Mouse (Mus musculus): ENCODE results near the gene Dlx5. TPM values are rescaled to one million over a fixed set of nuclear protein-coding genes. Genes with fewer than 3 reads are reported as not detected.

The Dlx5 gene
- total and polyA plus RNA-seq, 3 experiments: not detected

DNA sequence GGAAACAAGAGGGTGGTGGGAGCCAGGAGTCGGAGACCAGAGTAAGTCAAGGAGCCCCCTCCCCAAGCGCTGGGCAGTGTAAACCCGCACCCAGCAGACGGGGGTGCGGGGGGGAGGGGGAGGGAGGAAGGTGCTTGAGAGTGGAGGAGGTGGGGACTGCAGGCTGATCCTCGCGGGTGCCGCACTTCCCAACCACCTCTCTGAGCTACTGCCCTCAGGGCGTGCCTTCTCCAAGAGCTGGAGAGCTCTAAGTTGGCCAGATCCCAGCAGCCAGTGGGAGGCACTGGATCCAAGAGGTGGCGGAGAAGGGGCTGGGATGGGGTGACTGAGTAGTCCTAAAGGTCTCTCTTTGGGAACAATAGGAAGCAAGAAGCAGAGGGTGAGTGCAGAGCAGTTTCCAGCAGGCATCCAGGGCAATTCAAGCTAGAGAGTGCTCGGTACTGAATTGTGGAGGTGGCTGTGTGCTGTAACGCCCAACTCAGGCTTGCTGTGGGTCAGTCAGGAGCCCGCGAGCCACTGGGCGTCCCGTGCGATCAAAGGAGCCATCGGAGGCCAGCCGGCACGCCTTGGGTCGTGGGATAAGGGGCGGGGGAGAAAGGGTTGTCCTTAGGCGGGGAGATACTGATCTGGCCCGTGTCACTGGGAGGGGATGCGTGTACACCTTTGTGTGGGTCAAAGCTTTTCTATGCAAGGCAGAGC is 7.7 kb downstream of the Dlx5 start:
- no peak overlapping the region for H3K4me3 ChIP-seq (ENCODE audit: control insufficient read depth in 1 of 2, insufficient read depth in 1 of 2, low read depth in 2 of 2, low read length in 2 of 2)
- no peaks in the 10 kb centered on the region for H3K79me2 ChIP-seq (ENCODE audit: control insufficient read depth, insufficient read depth, low read length, poor library complexity)
- no peak overlapping the region for H3K9ac ChIP-seq (ENCODE audit: control insufficient read depth, low read depth, low read length, poor library complexity, severe bottlenecking)
- no peaks in the 10 kb centered on the region for H3K4me1 ChIP-seq (ENCODE audit: control insufficient read depth in 1 of 2, insufficient read depth in 2 of 2, low read length in 2 of 2)
- no peaks in the 10 kb centered on the region for H3K27me3 ChIP-seq (ENCODE audit: control insufficient read depth in 1 of 2, insufficient read depth in 2 of 2, low read length in 2 of 2)
- no peaks in the 10 kb centered on the region for H3K9me3 ChIP-seq (replicated peaks; ENCODE audit: insufficient read depth, low read length)
- H3K27ac ChIP-seq (ENCODE audit: control insufficient read depth, low read depth, low read length): no peak overlapping the region
- no peak for DNase-seq (ENCODE audit: low read depth, low spot score)
- TF ChIP-seq MYB (IDR thresholded peaks at IDR 0.05; ENCODE audit: low read depth, low read length): no peak
- TF ChIP-seq SIN3A (IDR thresholded peaks at IDR 0.05; ENCODE audit: low read length): no peak
- TF ChIP-seq MYC (IDR thresholded peaks at IDR 0.05; ENCODE audit: low read depth, low read length): no peak
- no peak for TF ChIP-seq NRF1 (IDR thresholded peaks at IDR 0.05; ENCODE audit: insufficient read depth, low read depth, low read length, poor library complexity, severe bottlenecking)
- no peaks in the 10 kb centered on the region for H3K36me3 ChIP-seq (ENCODE audit: control insufficient read depth in 1 of 2, insufficient read depth in 2 of 2, low read length in 2 of 2)

DNA sequence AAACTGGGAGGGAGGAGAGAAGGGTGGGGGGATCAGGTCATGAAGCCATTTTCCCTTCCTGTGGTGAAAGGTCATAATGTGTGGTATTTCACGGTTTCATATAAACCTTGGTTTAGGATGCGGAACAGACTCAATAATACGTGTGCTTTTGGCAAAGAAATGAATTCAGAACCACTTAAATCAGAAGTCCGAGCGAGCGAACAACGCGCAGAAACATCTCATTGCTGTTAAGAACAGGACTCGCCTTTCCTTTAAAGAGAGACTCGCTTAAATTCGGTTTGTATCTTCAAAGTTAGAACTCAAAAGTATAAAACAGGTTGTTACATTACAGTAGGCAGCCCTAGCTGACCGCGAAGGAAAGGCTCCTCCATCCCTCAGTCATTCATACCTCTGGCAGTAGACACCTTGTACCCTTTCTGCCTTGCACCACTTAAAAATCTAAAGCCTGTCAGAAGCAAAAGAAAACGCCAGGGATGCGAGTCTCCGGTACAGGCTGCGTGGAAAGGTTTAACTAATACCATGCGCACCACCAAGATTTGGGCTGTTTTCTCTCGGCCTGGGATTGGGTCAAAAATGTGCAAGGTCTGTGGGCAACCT is 8.3 kb downstream of the Dlx5 start:
- Histone ChIP-seq H3K9ac (ENCODE audit: control insufficient read depth, low read depth, low read length, poor library complexity, severe bottlenecking) (no peak overlapping the region), H3K79me2 (ENCODE audit: control insufficient read depth, insufficient read depth, low read length, poor library complexity) (no peaks in the 10 kb centered on the region), H3K36me3 (ENCODE audit: control insufficient read depth in 1 of 2, insufficient read depth in 2 of 2, low read length in 2 of 2) (no peaks in the 10 kb centered on the region), H3K4me1 (ENCODE audit: control insufficient read depth in 1 of 2, insufficient read depth in 2 of 2, low read length in 2 of 2) (no peaks in the 10 kb centered on the region), H3K27ac (ENCODE audit: control insufficient read depth, low read depth, low read length) (no peak overlapping the region), H3K4me3 (ENCODE audit: control insufficient read depth in 1 of 2, insufficient read depth in 1 of 2, low read depth in 2 of 2, low read length in 2 of 2) (no peak overlapping the region), H3K27me3 (ENCODE audit: control insufficient read depth in 1 of 2, insufficient read depth in 2 of 2, low read length in 2 of 2) (no peaks in the 10 kb centered on the region), H3K9me3 (replicated peaks; ENCODE audit: insufficient read depth, low read length) (no peaks in the 10 kb centered on the region)
- TF ChIP-seq TBP (IDR thresholded peaks at IDR 0.05; ENCODE audit: low read depth, low read length) (no peak), USF1 (IDR thresholded peaks at IDR 0.05; ENCODE audit: low read depth, low read length) (no peak), POLR2A (IDR thresholded peaks at IDR 0.05; ENCODE audit: control insufficient read depth in 1 of 2, insufficient read depth in 1 of 2, low read depth in 1 of 2, low read length in 2 of 2, poor library complexity in 1 of 2) (no peak), ZKSCAN1 (IDR thresholded peaks at IDR 0.05; ENCODE audit: low read depth, low read length) (no peak), MYB (IDR thresholded peaks at IDR 0.05; ENCODE audit: low read depth, low read length) (no peak), USF2 (IDR thresholded peaks at IDR 0.05; ENCODE audit: borderline replicate concordance in 1 of 2, insufficient read depth in 1 of 2, low read depth in 1 of 2, low read length in 2 of 2) (no peak), RCOR1 (IDR thresholded peaks at IDR 0.05; ENCODE audit: low read depth, low read length) (no peak), UBTF (IDR thresholded peaks at IDR 0.05; ENCODE audit: borderline replicate concordance, insufficient read depth, low read depth, low read length) (no peak), MAFK (IDR thresholded peaks at IDR 0.05; ENCODE audit: borderline replicate concordance, low read depth, low read length) (no peak), ETS1 (IDR thresholded peaks at IDR 0.05; ENCODE audit: low read depth, low read length) (no peak), ELF1 (IDR thresholded peaks at IDR 0.05; ENCODE audit: low read depth, low read length) (no peak), SMC3 (IDR thresholded peaks at IDR 0.05; ENCODE audit: low read depth, low read length) (no peak), POLR2AphosphoS2 (IDR thresholded peaks at IDR 0.05; ENCODE audit: low read length) (no peak), NELFE (IDR thresholded peaks at IDR 0.05; ENCODE audit: low read depth, low read length) (no peak)
- DNase-seq (ENCODE audit: low read depth, low spot score): no peak

Measured in MEL (cell line).